Mouse (Mus musculus): ENCODE results near the gene Tmem207.
"Not testable (repeated sequence)": the region's sequence is repeated elsewhere in the genome, so short reads cannot be mapped to it uniquely, and the experiment has no call there.

Gene Tmem207

GRCm38 (mm10) chr16:26526669-26527068 lies at the start of gene Tmem207:
Gene Tmem207, minus strand, starts transcription at chr16:26526769.
- no peak for DNase-seq

GRCm38 (mm10) chr16:26574173-26574572 lies 47.6 kb upstream of the Tmem207 start:
- DNase-seq, result no peak

GRCm38 (mm10) chr16:26571836-26572235 lies 45.3 kb upstream of the Tmem207 start:
- DNase-seq, result no peak

- DNase-seq, result no peak
Measured at GRCm38 (mm10) chr16:26569387-26569978, 42.9 kb upstream of the Tmem207 start.

- DNase-seq, result no peak
Measured at GRCm38 (mm10) chr16:26562771-26563170, 36.2 kb upstream of the Tmem207 start.

GRCm38 (mm10) chr16:26561743-26562142 lies 35.2 kb upstream of the Tmem207 start:
- no peak for DNase-seq

GRCm38 (mm10) chr16:26558797-26559196 lies 32.2 kb upstream of the Tmem207 start:
- DNase-seq, result no peak

- DNase-seq, result no peak
Measured at GRCm38 (mm10) chr16:26552234-26552633, 25.7 kb upstream of the Tmem207 start.

- no peak for DNase-seq
Measured at GRCm38 (mm10) chr16:26549221-26549620, 22.7 kb upstream of the Tmem207 start.

- DNase-seq, result no peak
Measured at GRCm38 (mm10) chr16:26546879-26547206, 20.3 kb upstream of the Tmem207 start.

- DNase-seq, result no peak
Measured at GRCm38 (mm10) chr16:26546170-26546878, 19.8 kb upstream of the Tmem207 start.

GRCm38 (mm10) chr16:26532287-26532686 lies 5.7 kb upstream of the Tmem207 start:
- no peak for DNase-seq

- DNase-seq, result no peak
Measured at GRCm38 (mm10) chr16:26530451-26530850, 3.9 kb upstream of the Tmem207 start.

GRCm38 (mm10) chr16:26527931-26528666 lies 1.5 kb upstream of the Tmem207 start:
- no peak for DNase-seq

GRCm38 (mm10) chr16:26525832-26526231 lies 737 bp downstream of the Tmem207 start:
- DNase-seq, result no peak

GRCm38 (mm10) chr16:26519596-26519995 lies 7.0 kb downstream of the Tmem207 start:
- DNase-seq, result no peak

GRCm38 (mm10) chr16:26504961-26505360 lies 21.6 kb downstream of the Tmem207 start:
- DNase-seq, result no peak

- DNase-seq, result no peak
Measured at GRCm38 (mm10) chr16:26500738-26501137, 25.8 kb downstream of the Tmem207 start.

GRCm38 (mm10) chr16:26499705-26500104 lies 26.9 kb downstream of the Tmem207 start:
- DNase-seq, result not testable (repeated sequence)

- no peak for DNase-seq
Measured at GRCm38 (mm10) chr16:26495721-26496120, 30.8 kb downstream of the Tmem207 start.

GRCm38 (mm10) chr16:26471254-26471653 lies 55.3 kb downstream of the Tmem207 start:
- no peak for DNase-seq

GRCm38 (mm10) chr16:26466535-26466934 lies 60.0 kb downstream of the Tmem207 start:
- DNase-seq, result no peak

- DNase-seq, result no peak
Measured at GRCm38 (mm10) chr16:26462835-26463234, 63.7 kb downstream of the Tmem207 start, which contains the start of gene Cldn16. Gene Cldn16, plus strand, starts transcription at chr16:26463135.

- no peak for DNase-seq
Measured at GRCm38 (mm10) chr16:26456182-26456581, 70.4 kb downstream of the Tmem207 start.
